Mouse (Mus musculus) gastrocnemius, adult 8-10 months (tissue): ENCODE results near the gene Chn2. TPM values are rescaled to one million over a fixed set of nuclear protein-coding genes. Genes with fewer than 3 reads are reported as not detected.
"Not testable (repeated sequence)": the region's sequence is repeated elsewhere in the genome, so short reads cannot be mapped to it uniquely, and the experiment has no call there.

Source experiments
- DNase-seq, 2 experiments: peaks; one replicate each; pipeline ENCODE4 v3.0.0; 2022; ENCODE audit warnings: low spot score in 2 of 2
- total RNA-seq, 4 experiments: library from RNA; stranded (reverse); gene quantifications; 2 replicates each; pipeline ENCODE4 v1.2.4; 2022

The Chn2 gene
- total RNA-seq, 4 experiments from 2014 or later = 0.75 to 1.7 (median 1.2) TPM

GRCm38 (mm10) chr6:54148844-54149526, 109.6 kb downstream of the Chn2 start:
- no peak for DNase-seq

- no peak for DNase-seq
These were observed 111.5 kb downstream of the Chn2 start for GRCm38 (mm10) chr6:54150821-54151220.

GRCm38 (mm10) chr6:54151443-54152241, 112.3 kb downstream of the Chn2 start:
- no peak for DNase-seq

GRCm38 (mm10) chr6:54157097-54157496, 117.7 kb downstream of the Chn2 start:
- no peak for DNase-seq

GRCm38 (mm10) chr6:54158317-54158716, 119.0 kb downstream of the Chn2 start:
- no peak for DNase-seq

- no peak for DNase-seq
These were observed 121.3 kb downstream of the Chn2 start for GRCm38 (mm10) chr6:54160677-54161076.

GRCm38 (mm10) chr6:54161246-54161645, 121.9 kb downstream of the Chn2 start:
- DNase-seq = no peak

GRCm38 (mm10) chr6:54162321-54162720, 123.0 kb downstream of the Chn2 start:
- DNase-seq = no peak

- no peak for DNase-seq
These were observed 123.4 kb downstream of the Chn2 start for GRCm38 (mm10) chr6:54162786-54163185.

GRCm38 (mm10) chr6:54163702-54164101, 124.3 kb downstream of the Chn2 start:
- DNase-seq = no peak

GRCm38 (mm10) chr6:54164777-54165176, 125.4 kb downstream of the Chn2 start:
- DNase-seq = no peak

- DNase-seq = no peak
These were observed 125.9 kb downstream of the Chn2 start for GRCm38 (mm10) chr6:54165246-54165645.

- DNase-seq = no peak
These were observed 126.5 kb downstream of the Chn2 start for GRCm38 (mm10) chr6:54165863-54166262.

- no peak for DNase-seq
These were observed 127.7 kb downstream of the Chn2 start for GRCm38 (mm10) chr6:54166991-54167546.

GRCm38 (mm10) chr6:54170286-54170894, 131.0 kb downstream of the Chn2 start:
- DNase-seq = no peak

GRCm38 (mm10) chr6:54171385-54171784, 132.0 kb downstream of the Chn2 start:
- DNase-seq = no peak

GRCm38 (mm10) chr6:54175473-54176215, 136.3 kb downstream of the Chn2 start:
- DNase-seq = no peak

- not testable (repeated sequence) for DNase-seq
These were observed 137.7 kb downstream of the Chn2 start for GRCm38 (mm10) chr6:54177081-54177480.

GRCm38 (mm10) chr6:54179056-54179873, 139.9 kb downstream of the Chn2 start:
- DNase-seq = no peak

GRCm38 (mm10) chr6:54179874-54180212, 140.5 kb downstream of the Chn2 start:
- no peak for DNase-seq
